Mouse (Mus musculus) activated CD4-positive, CD25-positive, alpha-beta regulatory T cell, adult 9 weeks (primary cell): ENCODE measurements around the gene Pparg. TPM values are rescaled to one million over a fixed set of nuclear protein-coding genes. Genes with fewer than 3 reads are reported as not detected.

Experiments
- polyA plus RNA-seq: library from polyadenylated mRNA; unstranded; fragments of 100-300 nt; shearing (Covaris generic); gene quantifications from one replicate; pipeline ENCODE4 v1.2.1, GENCODE M21; 2017

The Pparg gene
- polyA plus RNA-seq = 0.67 TPM

GRCm38 (mm10) chr6:115360776-115361605, at the start of gene Pparg:
TSS of gene Pparg (plus strand) at chr6:115360951.

Other genes starting within 250 kb of the Pparg start
- not detected for gene Syn2, start 226.0 kb upstream of the Pparg start, polyA plus RNA-seq
- gene Gm17482, start 133.6 kb upstream of the Pparg start, polyA plus RNA-seq = not detected
- not detected for gene Timp4, start 108.7 kb upstream of the Pparg start, polyA plus RNA-seq
- 13.4 TPM for gene Tsen2, start 183.7 kb downstream of the Pparg start, polyA plus RNA-seq
- gene Mkrn2os, start 231.6 kb downstream of the Pparg start, polyA plus RNA-seq = not detected
- gene Mkrn2, start 241.0 kb downstream of the Pparg start, polyA plus RNA-seq = 39.7 TPM